Mouse (Mus musculus) cortical plate, adult 2 months (tissue): ENCODE data around the gene Polr3k.

ENCODE experiments used
- CTCF ChIP-seq: fragments of 200-500 bp; IDR thresholded peaks from 2 replicates; pipeline ENCODE4 v1.5.1; 2011; ENCODE audit warnings: mild to moderate bottlenecking, control low read depth, low read length; ENCODE audit not compliant: insufficient read depth; ENCODE audit errors: extremely low read depth
- POLR2A ChIP-seq: fragments of 200-500 bp; IDR thresholded peaks from 2 replicates; pipeline ENCODE4 v1.6.1; 2011; ENCODE audit warnings: mild to moderate bottlenecking, low read length, control low read depth; ENCODE audit not compliant: insufficient read depth; ENCODE audit errors: extremely low read depth

DNA sequence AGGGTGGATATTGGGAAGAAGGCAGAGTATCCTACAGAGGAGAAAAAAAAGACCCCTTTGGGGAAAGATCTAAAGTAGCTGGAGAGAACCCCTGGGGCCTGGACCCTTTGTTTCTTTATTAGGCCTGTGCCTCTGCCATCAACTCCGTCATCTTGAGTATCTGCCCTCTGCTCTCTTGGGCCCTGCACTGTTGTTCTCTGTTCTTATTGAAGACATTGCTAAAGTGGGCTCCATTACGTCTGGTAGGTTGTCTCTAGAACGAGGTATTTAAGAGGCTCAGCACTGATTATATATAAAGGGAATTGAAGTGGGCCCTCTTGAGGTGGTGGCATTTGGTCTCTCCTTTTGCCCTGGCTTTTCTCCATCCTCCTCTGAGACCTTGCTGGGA is 25.9 kb upstream of the Polr3k start:
- TF ChIP-seq CTCF (no peak), POLR2A (no peak)
